Mouse (Mus musculus) neutrophil, adult 5-6 weeks (primary cell): ENCODE data around the gene Kcnb1. TPM values are rescaled to one million over a fixed set of nuclear protein-coding genes. Genes with fewer than 3 reads are reported as not detected.
A peak's percentile ranks its signal among the peaks of the same experiment; 100 is the strongest.

Experiments used
- ATAC-seq: fragments of 151-379, 151-347 bp; 2 replicates; pipeline ENCODE4 v1.8.0; 2017; ENCODE audit warnings: mild to moderate bottlenecking, moderate TSS enrichment; ENCODE audit not compliant: insufficient number of reproducible peaks, poor library complexity, low FRiP score, severe bottlenecking; ENCODE audit errors: extremely low read depth
- total RNA-seq: library from RNA; stranded (forward); fragments of 200-1000 nt; gene quantifications from 2 replicates; pipeline ENCODE4 v1.2.3, GENCODE M21; 2017

Kcnb1 gene
- total RNA-seq, 1 experiment from 2014 or later = 6.4 TPM

DNA sequence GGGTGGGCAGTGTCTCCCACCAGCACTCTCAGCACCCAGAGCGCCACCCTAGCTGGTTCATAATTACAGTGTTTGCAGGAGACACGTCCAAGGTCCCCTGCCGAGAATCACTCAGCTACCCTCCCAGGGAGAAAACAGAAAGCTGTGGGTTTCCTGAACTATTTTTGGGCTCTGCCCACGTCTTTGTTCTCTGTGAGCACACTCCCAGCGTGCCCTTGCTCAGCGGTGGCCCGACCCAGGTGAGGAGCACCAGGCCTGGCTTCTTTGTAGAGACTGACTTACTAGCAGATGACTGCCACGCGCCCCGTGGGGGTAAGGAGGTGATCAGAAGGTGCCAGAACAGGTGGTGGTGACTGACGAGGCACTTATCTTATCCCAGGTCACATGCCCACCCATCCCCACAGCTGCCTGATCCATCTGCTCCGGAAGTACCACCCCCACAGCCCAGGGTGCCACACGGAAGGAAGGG is 50.1 kb downstream of the Kcnb1 start:
- 0 out of 2 replicates have a peak, but pooled peaks have one; percentile 10 for ATAC-seq

DNA sequence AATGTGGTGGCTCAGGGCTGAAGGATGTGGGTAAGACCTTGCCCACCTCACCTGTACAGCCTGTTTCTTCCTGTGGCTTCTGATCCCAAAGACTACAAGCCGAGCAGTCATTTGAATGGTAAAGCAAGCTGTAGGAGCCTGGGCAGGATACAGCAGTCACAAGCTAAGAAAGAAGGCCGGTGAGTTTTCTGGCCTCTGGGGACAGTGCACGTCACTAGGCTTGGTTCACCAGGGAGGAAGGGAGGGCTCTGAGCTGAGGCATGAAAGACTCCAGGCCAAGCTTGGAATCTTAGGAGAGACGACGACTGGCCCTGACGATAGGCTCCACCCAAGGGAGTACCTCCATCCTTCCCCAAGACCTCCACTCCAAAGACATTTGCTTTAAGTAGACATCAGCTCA is 51.3 kb downstream of the Kcnb1 start:
- ATAC-seq = peak; percentile 41; the same call in 1 of the 2 replicates

DNA sequence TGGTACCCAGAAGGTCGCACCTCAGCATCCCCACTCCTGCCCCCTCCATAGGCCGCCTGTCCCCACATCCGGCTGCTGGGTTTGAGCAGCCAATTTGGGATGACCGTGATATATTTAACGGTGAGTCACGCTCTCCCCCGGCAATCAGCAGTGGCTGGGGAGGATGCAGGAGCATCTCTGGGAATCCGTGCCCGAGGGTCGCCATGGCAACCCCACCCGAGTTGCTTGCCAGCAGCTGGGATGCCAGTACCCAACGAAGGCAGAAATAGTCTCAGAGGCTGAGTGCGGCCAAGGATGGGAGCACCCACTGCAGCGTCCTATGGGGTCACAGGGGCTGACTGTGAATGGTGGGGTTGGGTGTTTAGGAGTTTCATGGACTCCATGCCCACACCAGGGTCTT is 53.0 kb downstream of the Kcnb1 start:
- no peak for ATAC-seq

DNA sequence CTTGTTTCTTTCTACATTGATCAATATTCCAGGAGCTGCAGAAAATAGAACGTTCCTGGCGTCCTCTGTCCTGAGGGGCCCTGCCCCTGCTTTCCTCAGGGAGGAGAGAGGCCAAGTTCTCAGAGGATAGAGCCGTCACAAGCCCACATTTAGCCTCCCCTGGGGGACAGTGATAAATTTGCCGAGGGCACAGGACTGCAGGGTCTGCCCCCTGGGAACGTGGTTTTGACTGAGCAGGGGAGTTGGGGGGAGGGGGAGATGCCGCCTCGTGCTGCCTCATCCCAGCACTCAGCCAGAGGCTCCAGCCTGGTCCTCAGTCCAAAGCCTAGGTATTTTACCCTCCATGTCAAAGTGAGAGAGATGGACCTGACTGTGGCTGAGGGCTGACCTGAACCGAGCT is 57.9 kb downstream of the Kcnb1 start:
- ATAC-seq = no peak

DNA sequence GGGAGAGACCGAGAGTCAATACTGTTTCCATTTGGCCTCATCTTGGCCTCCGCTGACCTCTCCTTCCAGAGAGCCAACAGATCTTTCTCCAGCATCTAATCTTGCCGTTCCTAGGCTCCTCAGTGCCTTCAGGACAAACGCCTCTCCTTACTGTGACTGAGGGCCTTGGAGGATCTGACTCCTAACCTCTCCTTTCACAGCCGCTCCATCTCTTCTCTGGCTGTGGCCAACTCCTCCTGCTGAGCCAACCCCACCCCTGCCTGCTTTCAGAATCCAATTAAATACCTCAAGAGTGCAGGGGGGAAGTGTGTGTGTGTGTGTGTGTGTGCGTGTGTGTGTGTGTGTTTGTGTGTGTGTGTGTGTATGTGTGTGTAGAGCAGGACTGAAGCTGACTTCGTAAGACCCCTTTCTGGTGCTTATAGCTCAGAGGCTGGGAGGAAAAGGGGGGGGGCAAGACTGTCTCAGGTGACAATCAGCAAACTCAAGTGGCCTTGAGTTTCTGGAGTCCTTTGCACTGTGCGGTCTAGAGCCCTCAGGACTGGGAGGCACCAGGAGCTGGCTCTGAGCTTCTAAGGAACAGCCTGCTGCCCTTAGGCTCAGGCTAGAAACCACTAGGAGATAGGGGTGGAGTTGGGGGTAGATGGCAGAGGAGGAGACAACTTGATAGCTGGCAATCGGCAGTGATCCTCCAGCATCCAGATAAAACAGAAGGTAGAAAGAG is 59.7 kb downstream of the Kcnb1 start:
- ATAC-seq = no peak

DNA sequence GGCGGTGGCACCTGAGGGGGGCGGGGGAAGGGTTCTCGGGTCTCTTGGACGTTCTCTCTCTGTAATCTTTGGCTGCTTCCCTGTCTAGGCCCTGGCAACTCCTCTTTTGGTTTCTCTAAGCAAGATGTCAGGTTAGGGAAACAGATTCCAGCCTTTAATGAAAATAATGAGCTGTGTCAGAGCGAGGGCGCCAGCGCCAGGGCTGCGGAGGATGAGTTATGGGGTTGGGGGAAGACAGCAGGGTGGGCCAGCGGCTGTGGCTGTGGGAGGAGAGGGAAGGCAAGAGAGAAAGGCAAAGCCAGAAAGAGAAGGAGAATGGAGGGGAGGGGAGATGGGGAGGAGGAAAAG is 60.4 kb downstream of the Kcnb1 start:
- no peak for ATAC-seq

DNA sequence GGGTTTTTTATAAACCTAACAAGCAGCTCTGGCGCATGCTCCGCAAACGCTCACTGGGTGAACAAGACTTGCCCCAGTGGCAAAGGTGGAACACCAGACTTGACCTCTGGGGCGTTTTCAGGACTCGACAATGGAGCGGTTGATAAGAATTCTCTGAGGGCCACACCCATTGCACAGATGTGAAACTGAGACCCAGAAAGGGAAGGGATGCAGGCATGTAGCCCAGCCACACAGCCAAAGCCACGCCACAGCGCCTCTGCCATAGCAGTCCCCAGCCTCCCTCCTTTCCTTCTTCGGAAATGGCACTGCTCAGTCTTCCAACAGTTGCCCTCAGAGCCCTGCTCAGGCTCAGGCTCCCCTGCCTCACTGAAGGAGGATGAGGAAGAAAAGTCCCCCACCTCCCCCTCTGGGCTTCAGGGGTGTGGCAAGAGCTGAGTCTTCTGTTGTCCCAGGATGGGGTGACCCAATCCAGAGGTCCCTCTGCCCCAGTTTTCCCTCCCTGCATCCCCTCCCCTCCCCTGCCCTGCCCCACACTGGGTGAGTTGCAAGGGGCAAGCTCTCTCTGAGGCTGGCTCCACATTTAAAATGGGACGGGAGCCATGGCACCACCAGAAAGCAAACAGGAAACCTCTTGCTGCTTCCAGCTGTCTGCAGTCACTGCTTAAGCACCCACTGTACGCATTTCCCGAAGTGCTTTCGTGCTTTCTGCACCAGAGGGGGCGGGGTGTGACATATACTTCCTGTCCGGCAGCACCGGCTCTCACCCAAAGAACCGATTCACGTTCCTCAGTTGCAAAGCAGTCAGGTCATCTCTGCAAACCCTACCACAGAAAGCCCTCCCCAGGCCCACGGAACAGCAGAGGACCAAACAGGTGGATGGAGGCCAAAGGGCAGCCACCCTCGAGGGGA is 61.0 kb downstream of the Kcnb1 start:
- peak; percentile 48; the same call in 1 of the 2 replicates for ATAC-seq

DNA sequence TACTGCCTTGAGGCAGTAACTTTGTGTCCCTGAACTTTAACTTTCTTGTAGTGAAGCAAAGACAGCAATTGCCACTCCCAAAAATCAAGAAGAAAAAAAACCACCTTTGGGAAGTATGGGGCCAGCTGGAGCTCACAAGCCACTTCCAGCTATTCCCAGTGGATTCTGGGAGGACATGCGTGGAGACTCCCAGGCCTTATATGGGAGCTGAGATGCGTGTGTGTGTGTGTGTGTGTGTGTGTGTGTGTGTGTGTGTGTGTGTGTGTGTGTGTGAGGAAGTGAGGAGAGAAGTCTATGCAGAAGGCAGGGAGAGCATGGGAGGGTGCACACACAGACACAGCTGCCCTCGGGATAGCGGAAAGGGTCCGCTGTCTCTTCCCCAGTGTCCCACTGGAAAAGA is 62.6 kb downstream of the Kcnb1 start:
- ATAC-seq = no peak

DNA sequence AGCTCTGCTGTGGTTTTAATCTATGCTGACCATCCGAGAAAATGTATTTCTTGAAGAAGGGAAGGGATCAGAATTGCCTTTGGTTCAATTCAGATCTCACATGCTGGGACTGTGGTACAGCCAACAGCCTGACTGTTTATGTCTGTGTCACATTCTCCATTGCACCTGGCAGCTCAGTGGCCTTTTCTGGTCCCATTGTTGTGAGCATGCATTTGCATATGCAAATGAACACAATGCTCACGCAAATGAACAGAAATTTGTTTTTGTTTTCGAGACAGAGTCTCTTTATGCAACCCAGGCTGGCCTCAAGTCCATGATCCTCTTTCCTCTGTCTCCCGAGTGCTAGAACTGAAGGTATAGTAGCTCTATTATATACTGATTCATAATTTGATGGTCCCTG is 64.2 kb downstream of the Kcnb1 start:
- ATAC-seq = no peak

DNA sequence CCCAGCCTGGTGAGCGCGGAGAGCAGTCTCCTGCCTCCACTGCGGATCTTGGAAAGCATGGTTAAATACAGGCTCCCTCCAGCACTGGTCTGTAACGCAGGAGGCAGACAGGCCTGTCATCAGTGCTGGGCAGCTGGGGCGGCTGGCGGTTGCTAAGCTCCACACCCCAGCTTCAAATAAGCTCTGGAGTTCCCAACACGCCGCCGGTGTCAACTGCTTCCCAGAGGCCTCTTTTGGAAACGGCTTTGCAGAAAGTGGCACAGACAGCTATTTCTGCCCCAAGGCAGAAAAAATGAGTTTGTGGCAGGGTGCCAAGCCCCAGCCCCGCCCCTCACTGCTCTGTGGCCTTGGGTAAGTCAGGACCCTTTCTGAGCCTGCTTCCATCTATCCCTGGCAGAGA is 66.0 kb downstream of the Kcnb1 start:
- no peak for ATAC-seq

DNA sequence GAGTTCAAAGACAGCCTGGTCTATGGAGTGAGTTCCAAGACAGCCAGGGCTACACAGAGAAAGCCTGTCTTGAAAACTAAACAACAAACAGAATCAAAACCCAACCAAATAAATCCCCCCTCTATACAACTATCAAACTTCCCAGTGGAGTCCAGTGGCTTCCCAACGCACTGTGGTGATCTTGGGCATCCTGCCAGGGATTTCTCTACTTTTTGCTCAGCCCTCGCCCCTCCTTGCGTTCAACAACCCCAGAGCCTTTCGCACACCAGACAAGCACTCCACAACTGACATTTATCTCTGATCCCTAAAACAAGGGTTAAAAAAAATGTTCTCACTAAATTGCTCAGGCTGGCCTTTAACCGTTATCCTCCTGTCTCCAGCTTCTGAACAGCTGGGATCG is 67.2 kb downstream of the Kcnb1 start:
- no peak for ATAC-seq

DNA sequence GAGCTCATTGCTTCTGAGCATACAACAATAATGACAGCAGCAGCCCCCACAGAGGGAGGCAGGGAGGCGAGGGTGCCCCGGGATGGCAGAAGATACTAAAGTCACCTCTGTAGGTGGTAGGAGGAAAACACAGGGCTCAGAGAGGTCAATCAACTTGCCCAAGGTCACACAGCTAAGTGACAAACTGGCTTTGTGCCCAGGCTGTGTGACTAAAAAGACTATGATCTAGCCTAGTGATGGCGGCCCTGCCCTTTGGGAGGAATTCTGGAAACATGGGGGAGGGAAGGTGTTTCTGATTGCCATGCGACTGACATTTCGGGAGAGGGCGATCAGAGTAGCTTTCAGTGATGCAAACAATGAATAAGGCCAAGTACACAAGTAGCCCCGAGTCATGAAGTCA is 68.0 kb downstream of the Kcnb1 start:
- ATAC-seq = no peak

DNA sequence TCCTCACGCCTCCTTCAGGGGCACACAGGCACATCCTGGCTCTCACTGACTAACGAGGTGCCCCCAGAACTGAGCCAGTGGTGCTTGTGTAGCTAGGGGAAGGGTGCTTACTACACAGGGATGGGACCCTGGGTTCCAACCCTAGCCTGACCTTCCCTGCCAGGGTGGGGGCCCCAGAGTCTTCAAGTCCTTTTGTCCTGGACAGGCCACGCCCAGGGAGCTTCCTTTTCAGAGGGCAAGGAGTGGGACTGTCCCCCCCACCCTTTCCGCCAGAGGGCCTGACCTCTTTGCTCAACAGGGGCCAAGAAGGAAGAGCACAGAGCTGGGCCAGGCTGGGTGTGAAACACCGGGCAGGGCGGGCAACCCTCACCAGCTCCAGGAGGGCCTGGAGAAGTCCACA is 68.7 kb downstream of the Kcnb1 start:
- no peak for ATAC-seq

DNA sequence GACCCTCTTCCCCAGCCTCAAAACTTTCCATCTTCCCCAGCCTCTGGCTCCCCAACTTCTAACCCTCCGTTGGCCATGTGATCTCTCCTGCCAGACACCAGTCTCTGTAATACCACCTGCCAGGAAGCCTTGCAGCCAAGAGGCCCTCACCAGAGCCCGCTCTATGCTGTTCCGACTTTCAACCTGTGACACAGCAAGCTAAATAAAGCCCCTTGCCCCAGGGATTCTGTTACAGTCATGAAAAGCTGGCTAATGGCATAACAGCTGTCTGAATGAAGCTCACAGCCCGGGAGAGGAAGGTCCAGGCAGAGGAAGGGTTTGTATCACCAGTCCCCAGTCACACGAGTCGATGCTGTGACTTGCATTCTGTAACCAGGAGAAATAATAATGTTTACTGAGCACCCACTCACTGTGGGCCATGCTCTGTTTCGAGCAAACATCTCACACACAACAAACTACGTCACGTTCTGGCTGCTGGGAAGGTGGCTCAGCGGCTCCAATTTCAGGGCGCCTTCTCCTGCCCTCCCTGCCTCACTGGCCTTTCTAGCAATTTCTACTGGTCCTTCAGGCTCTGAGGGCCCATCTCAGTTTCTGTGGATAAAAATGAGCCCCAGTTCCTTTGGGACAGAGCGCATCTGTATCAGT is 69.6 kb downstream of the Kcnb1 start:
- no peak for ATAC-seq

DNA sequence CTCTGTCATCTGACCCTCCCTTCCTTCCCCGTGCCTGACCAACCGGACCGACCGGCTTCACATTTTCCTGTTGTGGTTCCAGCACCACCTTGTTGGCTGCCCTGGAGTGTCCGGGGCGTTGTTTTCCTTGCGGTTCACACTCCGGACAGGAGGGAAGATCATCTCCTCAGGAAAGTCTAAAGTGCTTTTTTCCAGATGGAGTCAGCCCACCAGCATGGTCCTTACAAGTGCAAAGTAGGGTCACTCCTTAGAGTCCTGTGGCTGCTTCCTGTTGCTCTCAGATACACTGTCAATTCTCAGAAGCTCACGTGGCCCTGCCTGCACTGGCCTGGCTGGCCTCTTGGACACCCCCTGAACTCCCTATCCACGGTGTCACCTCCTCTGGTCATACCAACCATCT is 71.9 kb downstream of the Kcnb1 start:
- no peak for ATAC-seq

DNA sequence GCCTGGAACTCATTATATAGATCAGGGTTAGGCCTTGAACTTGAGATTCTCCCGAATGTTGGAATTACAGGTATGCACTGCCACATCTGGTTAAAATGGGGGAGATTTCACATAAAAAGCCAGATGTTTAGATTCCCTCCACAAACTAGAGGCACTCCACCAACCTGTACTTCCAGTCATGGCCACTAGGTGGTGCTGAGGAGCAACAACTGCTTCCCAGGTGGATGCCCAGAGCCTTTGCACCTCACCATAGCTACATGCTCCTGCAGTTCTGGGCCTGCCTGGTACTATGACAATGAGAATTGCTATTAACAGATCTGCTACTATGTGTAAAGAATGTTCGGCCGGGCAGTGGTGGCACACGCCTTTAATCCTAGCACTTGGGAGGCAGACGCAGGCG is 77.2 kb downstream of the Kcnb1 start:
- ATAC-seq = peak; percentile 75

DNA sequence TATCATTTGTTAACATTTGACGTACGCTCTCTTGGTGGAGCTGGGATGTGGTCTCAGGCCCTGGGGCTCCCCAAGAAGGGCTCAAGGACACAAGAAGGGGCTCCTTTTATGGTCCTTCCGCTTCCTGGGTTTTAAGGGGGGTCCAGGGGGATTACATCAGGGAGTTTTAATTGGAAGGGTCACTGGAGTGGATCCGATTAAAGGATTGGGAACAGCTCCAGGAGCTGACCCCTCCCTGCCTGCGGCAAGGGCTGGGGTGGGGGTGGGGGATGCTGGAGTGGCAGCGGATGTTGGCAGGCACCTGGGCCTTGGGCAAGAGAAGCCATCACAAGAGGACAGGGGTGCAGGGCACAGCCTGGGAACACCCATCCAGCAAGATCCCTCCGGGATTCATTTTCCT is 77.7 kb downstream of the Kcnb1 start:
- ATAC-seq = no peak

DNA sequence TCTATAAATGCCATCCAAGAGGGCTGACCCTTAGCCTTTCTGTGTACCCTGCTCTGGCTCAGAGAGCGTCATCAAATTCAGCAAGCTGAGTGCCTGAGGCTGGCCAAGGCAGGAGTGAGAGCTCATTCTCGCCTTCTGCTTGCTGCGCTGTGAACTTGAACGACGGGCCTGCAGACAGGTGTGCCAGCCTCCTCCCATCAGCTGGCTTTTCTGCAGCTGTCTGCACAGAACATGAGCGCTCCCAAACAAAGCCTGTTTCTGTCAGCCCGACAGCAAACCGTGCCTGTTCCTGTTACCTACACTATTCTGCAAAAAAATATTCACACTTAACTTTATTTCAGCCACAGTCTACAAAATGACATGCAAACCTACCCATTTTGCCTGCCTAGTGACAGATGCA is 80.4 kb downstream of the Kcnb1 start:
- no peak for ATAC-seq

DNA sequence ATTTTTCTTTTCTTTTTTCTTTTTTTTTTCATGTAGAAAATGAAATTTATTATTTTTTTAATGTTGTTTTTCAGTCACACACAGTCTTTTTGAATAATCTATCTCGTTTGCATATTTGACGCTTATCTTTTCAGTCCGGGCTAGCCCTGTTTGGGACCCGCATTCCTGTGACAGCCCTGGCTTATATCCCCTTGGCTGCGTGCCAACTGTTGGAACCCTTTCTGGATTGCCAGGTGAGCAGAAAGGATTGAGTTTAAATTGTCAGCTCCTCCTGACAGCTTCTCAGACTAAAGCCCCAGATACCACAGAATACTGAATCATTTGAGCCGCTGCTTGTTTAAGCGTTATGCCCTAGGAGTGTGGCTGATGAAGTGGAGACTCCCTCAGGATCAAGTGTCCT is 86.4 kb downstream of the Kcnb1 start:
- ATAC-seq = no peak
